Mouse (Mus musculus): ENCODE results near the gene Hist1h1c. TPM values are rescaled to one million over a fixed set of nuclear protein-coding genes. Genes with fewer than 3 reads are reported as not detected.

Hist1h1c gene
- total RNA-seq, 1 experiment from 2014 or later, result 753 TPM

Other genes starting within 250 kb of the Hist1h1c start
- gene Btn2a2, start 250.0 kb upstream of the Hist1h1c start, total RNA-seq (2017), result not detected in 2 replicates
- gene Hist1h4h, start 207.8 kb upstream of the Hist1h1c start, total RNA-seq (2017), result 1,499 and 1,774 TPM in 2 replicates
- gene Hist1h2af, start 204.9 kb upstream of the Hist1h1c start, total RNA-seq (2017), result 1,142 and 1,285 TPM in 2 replicates
- 199 and 205 TPM in 2 replicates for gene Hist1h3g, start 203.4 kb upstream of the Hist1h1c start, total RNA-seq (2017)
- 91.4 and 108 TPM in 2 replicates for gene Hist1h2bh, start 195.4 kb upstream of the Hist1h1c start, total RNA-seq (2017)
- gene Hist1h3f, start 194.8 kb upstream of the Hist1h1c start, total RNA-seq (2017), result 186 and 196 TPM in 2 replicates
- 2,800 and 2,993 TPM in 2 replicates for gene Hist1h4f, start 187.2 kb upstream of the Hist1h1c start, total RNA-seq (2017)
- 92.5 and 96.4 TPM in 2 replicates for gene Hist1h1d, start 185.5 kb upstream of the Hist1h1c start, total RNA-seq (2017)
- 574 and 671 TPM in 2 replicates for gene Hist1h3e, start 176.4 kb upstream of the Hist1h1c start, total RNA-seq (2017)
- 336 and 401 TPM in 2 replicates for gene Hist1h2ae, start 167.6 kb upstream of the Hist1h1c start, total RNA-seq (2017)
- 1,313 and 1,586 TPM in 2 replicates for gene Hist1h2bg, start 167.4 kb upstream of the Hist1h1c start, total RNA-seq (2017)
- gene Hist1h2bf, start 164.6 kb upstream of the Hist1h1c start, total RNA-seq (2017), result 558 and 569 TPM in 2 replicates
- 127 and 293 TPM in 2 replicates for gene Hist1h2ad, start 164.4 kb upstream of the Hist1h1c start, total RNA-seq (2017)
- 98.2 and 137 TPM in 2 replicates for gene Hist1h3d, start 163.0 kb upstream of the Hist1h1c start, total RNA-seq (2017)
- gene Hist1h4d, start 157.2 kb upstream of the Hist1h1c start, total RNA-seq (2017), result 1,514 and 1,667 TPM in 2 replicates
- 92.7 and 94.2 TPM in 2 replicates for gene Hist1h2be, start 117.7 kb upstream of the Hist1h1c start, total RNA-seq (2017)
- 314 and 326 TPM in 2 replicates for gene Hist1h1e, start 116.2 kb upstream of the Hist1h1c start, total RNA-seq (2017)
- gene Hist1h2ac, start 54.9 kb upstream of the Hist1h1c start, total RNA-seq (2017), result 114 and 119 TPM in 2 replicates
- 224 and 276 TPM in 2 replicates for gene Hist1h2bc, start 54.6 kb upstream of the Hist1h1c start, total RNA-seq (2017)
- 0.55 and 3.1 TPM in 2 replicates for gene Hist1h1t, start 43.0 kb upstream of the Hist1h1c start, total RNA-seq (2017)
- 434 and 555 TPM in 2 replicates for gene Hist1h4c, start 40.4 kb upstream of the Hist1h1c start, total RNA-seq (2017)
- gene Hfe, start 28.0 kb upstream of the Hist1h1c start, total RNA-seq (2017), result 3.6 and 4.3 TPM in 2 replicates
- gene Hist1h3c, start 6.8 kb downstream of the Hist1h1c start, total RNA-seq (2017), result 801 and 823 TPM in 2 replicates
- gene Hist1h2bb, start 7.9 kb downstream of the Hist1h1c start, total RNA-seq (2017), result 2,989 and 3,536 TPM in 2 replicates
- gene Hist1h2ab, start 12.3 kb downstream of the Hist1h1c start, total RNA-seq (2017), result 2,765 and 2,805 TPM in 2 replicates
- 689 and 718 TPM in 2 replicates for gene Hist1h3b, start 13.5 kb downstream of the Hist1h1c start, total RNA-seq (2017)
- gene Hist1h4b, start 18.2 kb downstream of the Hist1h1c start, total RNA-seq (2017), result 676 and 902 TPM in 2 replicates
- 597 and 703 TPM in 2 replicates for gene Hist1h4a, start 22.4 kb downstream of the Hist1h1c start, total RNA-seq (2017)
- gene Hist1h3a, start 23.6 kb downstream of the Hist1h1c start, total RNA-seq (2017), result 599 and 655 TPM in 2 replicates
- 2,071 and 2,536 TPM in 2 replicates for gene Hist1h1a, start 24.9 kb downstream of the Hist1h1c start, total RNA-seq (2017)
- gene Trim38, start 31.1 kb downstream of the Hist1h1c start, total RNA-seq (2017), result not detected in 2 replicates
- not detected in 2 replicates for gene Slc17a2, start 68.2 kb downstream of the Hist1h1c start, total RNA-seq (2017)
- gene Slc17a3, start 100.6 kb downstream of the Hist1h1c start, total RNA-seq (2017), result not detected in 2 replicates
- not detected in 2 replicates for gene Slc17a1, start 128.9 kb downstream of the Hist1h1c start, total RNA-seq (2017)
- gene Slc17a4, start 176.2 kb downstream of the Hist1h1c start, total RNA-seq (2017), result 0.46 TPM in 1 of 2 replicates, not detected in the other
- not detected in 2 replicates for gene Hist1h2ba, start 195.3 kb downstream of the Hist1h1c start, total RNA-seq (2017)
- not detected in 2 replicates for gene Hist1h2aa, start 195.7 kb downstream of the Hist1h1c start, total RNA-seq (2017)